Mouse (Mus musculus): ENCODE data around the gene Rarb.

GRCm38 (mm10) chr14:16525137-16525924 is 293.6 kb downstream of the Rarb start:
- TF ChIP-seq CTCF (IDR thresholded peaks at IDR 0.05; ENCODE audit: low read depth, low read length) (no peak), POLR2A (IDR thresholded peaks at IDR 0.05; ENCODE audit: borderline replicate concordance, low read depth, low read length) (no peak)
